Mouse (Mus musculus) embryo, embryonic 9.5 days (tissue): Measurements from ENCODE around the gene Rpl3.
A peak's percentile ranks its signal among the peaks of the same experiment; 100 is the strongest.

Source experiments
- DNase-seq: peaks from one replicate; pipeline ENCODE4 v3.0.0-alpha.2; 2017; ENCODE audit errors: extremely low spot score

Gene Rpl3

DNA sequence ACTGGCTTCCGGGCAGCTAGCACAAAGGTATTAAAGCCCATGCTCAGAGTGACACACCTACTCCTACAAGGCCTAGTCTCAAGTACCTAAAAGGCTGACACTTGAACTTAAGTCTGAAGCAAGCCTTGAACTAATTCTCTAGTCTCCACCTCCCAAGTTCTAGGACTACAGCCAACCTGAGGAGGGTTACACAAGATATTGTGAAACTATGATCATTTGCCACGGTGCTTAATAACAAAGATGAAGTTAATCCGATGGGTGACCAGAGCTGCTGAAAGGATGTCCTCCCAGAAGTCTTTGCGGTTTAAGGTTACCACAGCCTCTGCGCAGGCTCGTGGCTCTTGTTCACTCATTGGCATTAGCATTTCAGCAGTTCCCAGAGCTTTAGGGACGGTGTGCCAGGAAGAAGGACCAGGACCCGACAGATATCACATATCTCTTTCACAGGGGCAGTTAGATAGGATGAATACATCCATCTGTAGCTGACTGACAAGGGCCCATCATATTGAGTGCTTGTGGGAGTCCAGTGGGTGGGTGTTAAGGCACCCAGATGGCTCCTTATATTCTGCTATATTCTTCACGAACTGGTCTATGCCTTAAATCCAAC lies 4.2 kb downstream of the Rpl3 start:
- no peak for DNase-seq

DNA sequence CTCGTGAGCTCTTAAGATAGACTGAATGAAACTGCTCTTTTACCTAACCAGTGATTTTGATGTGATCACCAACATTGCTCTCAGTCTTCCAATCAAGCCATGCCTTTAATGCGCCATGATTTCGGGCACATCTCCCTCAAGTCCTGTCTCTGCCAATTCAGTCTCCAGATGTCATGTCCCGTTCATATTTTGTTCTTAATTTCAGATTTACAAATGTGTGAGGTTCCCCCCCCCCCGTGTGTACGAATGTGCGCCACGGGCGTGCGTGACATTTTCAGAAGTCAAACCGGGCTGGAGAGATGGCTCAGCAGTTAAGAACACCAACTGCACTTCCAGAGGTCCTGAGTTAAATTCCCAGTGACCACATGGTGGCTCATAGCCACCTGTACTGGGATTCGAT lies 7.9 kb downstream of the Rpl3 start:
- DNase-seq = no peak

DNA sequence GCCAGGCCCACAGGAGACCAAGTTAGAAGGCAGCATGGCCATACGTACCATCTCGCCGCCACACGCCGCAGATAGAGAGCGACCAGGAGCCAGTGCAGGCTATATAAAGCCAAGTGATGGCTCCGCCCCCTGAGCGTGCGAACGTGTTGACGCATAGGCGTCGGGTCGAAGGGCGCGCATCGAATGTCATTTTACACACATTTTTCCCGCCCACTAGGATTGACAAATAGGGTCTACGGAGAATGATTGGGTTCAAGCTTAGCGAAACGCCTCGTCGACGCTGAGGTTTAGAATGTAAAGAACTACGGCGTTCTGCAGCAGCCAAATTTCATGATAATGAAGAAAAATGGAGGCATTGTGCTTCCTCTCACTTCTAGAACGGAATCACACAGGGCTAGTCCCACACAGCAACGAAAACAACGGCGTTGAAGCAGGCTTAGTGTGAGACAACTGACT lies 8.4 kb downstream of the Rpl3 start:
- peak; percentile 100 for DNase-seq

DNA sequence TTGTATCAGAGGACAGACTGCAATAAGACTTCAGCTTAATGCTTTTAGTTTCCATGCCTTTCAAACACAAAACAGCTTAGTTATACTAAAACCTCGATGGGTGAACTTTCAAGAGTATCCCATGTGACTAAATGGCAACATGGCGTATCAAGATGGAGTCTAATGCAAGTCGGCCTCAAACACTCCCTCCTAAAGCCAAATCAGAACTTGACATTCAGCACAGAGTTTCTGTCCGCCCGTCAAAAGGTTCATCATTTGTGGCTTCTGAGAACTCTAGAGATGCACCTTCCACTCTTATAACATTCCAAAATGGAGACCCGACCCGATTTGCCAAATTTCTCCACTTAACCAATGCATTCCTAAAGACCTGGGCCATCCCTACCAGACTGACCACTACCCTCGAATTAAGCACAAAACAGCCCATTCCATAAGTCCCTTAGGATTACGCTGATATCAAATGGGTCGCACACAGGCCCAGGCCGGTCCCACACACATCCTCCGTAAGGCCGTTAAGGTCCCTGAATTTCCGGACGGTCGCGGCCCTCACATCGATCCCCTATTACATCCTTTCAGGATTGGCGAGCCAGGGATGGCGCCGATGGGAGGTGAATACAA lies 8.9 kb downstream of the Rpl3 start:
- no peak for DNase-seq

DNA sequence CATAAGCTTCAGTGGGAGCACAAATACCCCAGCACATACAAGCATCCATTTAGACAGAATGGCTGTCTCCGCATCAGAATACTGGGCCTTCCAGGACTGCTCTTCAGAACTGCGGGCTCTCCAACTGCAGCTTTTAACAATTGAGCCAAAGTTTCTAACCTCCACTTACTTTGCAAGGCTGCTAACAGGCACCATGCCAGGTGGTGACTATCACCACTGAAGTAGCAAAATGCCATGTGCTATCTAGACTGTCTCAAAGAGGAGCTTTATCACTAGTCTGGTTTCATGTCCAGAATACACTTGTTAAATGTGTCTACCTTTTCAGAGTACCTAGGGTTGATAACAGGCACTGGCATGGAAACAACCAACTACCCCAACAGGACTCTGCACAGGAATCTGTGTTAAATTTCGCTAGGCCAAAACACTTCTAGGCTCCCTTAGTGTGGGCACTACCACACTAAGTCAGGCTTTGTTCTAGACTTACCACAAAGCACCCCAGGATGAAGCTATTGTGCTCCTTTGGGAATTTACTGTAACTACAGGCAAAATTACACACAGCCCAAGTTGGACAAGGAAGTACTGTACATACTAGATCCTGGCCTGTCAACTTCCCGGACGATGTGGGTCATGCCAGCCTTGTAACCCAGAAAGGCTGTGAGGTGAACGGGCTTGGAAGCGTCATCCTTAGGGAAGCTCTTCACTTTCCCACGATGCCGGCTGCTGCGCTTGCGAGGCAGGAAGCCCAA lies 9.7 kb downstream of the Rpl3 start:
- DNase-seq = no peak

DNA sequence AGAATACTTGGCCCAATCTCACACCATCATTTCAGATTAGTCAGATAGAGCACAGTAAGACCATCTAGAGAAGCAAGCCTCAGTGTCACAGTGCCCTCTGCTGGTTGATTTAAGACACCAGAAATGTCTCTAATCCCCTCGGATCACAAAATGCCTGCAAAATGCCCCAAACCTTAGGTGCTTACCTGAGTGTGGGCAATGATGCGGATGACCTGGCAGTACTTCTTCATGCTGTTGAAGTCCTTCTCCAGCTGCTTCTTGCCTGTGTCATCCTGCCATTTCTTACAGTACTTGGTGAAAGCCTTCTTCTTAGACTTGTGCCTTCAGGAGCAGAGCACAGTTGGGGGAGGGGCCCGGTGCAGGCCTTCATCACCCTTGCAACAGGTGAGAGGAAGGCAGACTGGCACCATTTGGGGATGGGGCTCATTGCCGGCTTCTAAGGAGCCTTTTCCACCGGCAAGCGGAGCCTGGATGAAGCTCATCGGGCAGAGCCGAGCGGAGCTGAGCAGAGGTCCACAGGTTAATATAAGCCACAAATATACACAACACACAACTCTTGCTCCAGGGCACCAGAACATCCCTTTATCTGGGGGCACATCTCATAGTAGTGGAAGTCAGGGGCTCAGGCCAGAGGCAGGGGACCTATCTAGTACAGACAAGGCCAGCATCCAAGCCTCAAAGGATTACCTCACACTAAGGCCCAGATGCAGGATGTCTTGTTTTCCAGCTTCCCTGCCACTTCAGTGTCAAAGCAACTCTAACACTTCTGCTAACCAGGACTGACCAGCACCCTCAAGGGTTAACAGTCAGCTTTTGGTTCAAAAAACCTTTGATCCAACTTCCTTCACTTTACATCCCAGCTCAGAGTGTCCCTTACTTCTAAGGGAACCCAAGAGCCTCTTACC lies 10.7 kb downstream of the Rpl3 start:
- DNase-seq = peak; percentile 47

DNA sequence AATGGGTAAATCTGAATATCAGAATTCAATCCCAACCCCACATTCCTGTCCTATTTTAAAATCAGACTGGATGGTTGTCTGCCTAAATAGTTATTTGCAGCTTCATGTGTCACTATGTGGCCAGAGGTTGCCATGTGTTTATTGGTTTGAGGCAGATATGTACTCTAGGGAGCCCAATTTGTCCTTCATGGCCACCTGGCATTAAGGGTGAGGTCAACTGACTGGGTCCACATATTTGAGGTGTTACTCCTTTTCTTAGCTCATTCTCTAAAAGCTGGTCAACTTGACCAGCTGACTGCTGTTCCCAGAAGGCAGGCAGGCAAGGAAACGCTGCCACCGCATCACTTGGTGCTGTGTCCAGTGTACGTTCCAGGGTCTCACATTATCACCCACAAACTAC lies 11.7 kb downstream of the Rpl3 start:
- DNase-seq = no peak

DNA sequence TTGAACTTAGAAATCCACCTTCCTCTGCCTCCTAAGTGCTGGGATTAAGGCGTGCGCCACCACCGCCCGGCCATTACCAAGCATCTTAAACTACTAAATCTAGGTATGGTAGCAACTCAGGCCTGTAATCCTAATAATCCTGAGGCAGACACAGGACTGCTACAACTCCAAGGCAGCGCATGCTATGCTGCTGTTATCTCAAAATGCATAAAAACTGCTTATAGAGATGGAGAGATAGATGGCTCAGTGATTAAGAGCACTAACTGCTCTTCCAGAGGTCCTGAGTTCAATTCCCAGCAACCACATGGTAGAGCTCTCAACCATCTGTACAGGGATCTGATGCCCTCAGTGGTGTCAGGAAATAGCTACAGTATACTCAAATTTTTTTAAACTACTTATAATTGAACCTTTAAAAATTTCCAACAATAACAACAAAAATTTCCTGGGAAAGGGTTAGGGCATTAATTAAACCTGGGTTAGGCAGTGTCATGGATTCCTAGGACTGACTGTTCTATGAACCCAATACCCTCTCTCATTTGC lies 12.5 kb downstream of the Rpl3 start:
- no peak for DNase-seq

DNA sequence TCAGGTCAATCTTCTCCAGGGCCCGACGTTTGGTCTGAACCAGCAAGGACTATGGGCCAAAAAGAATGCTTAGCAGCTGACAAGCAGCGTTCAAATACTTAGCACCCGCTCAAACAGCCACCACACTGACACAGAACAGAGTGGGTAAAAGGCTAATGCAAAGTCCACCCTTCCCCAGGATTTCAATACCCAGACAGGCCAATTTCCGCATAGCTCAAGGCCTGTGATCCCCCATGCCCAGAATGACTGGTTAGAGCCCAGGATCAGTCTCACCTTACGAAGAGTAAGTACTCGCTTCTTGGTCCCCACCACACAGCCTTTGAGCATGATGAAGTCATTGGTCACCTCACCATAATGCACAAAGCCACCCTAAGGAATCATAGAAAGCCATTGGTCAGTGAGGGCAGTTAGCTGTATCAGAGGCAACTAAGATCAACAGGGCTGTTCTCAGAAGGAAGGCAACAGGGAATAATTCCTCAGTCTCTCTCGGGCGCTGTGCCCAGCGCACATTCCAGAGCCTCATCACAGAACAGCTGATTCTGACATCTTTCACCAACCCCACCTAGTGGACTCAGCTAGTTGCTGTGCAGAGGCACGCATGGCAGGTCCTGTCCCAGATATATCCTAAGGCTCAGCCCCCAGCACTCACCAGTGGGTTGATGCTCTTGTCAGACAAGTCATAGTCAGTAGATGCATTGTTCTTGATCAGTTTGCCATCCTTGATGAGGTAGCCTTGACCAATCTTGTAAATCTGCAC lies 13.4 kb downstream of the Rpl3 start:
- DNase-seq = no peak

DNA sequence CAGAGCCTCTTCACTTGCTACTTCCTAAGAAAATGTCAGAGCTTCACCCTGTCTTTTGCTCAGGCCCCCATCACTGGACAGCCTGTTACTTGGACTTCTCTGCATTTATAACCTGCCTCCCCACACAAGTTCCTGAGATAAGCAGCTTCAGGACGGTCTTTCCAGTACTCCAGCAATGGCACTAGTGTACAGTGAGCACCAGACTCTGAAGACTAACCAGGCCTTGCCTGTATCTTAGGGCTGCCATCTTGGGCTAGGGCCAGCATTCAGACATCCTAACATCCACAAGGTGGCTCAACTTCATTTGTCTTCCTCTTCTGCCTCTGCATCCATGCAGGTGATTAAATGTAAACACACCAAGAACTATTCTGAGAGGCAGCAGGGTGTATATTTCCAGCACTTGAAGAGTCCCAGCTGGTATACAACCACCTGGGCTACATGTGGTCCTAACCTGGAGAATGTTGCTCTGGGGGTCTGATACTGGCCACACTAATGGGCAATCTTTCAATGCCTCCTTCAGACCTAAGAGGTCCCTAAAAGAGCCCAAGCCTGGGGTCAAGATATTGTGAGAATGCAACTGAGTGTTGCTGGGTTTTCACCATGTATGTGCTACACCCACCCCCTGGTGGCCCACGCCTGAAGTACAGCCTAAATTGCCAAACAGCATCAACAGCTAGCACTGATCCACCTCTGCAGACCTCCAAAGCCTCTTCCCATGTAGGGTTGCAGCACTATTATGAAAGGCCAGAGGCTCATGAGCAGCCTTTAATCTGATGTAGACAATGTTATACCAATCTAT lies 15.1 kb downstream of the Rpl3 start:
- DNase-seq = peak; percentile 89

DNA sequence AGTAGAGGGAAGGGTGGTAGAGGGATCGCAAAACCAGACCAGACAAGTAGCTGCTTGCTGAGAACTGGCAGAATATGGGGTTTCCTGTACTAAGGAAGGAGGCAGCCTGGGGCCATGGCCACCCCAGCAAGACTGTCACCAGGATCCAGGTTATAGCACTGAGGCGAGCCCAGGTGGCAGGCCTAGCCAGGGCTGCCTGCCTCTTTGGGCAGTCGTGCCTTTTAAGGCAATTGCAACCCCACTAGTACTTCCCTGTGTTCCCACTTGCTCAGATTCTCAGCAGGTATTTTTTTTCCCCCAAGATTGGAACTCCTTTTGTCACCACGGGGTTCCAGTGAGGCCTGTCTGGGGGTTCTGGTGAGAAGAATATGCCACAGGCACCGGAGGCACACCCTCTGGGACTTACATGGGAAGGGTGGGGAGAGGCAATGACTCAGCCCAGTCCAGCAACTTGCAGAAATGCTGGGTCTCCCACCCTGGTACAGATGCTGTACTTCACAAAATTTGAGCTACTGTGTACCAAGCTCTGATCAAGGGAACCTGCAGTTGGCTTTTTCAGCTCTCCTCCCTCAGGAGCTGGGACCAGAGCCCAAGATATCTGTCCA lies 15.8 kb downstream of the Rpl3 start:
- DNase-seq = no peak

DNA sequence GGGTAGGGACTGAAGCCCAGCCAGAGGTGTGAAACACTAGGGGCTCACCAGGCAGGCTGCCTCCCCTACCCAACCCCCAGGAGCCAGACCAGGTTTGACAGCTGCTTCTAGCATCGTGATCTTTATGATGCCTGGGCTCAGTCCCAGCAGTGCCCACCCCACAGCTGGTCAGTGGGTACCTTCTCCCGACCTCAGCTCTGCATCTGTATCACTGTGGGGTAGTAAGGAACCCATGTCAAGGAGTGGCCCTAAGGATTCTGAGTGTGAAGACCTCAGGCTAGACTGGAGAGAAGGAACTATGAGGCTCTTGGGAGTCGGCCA lies 16.3 kb downstream of the Rpl3 start:
- DNase-seq = no peak

DNA sequence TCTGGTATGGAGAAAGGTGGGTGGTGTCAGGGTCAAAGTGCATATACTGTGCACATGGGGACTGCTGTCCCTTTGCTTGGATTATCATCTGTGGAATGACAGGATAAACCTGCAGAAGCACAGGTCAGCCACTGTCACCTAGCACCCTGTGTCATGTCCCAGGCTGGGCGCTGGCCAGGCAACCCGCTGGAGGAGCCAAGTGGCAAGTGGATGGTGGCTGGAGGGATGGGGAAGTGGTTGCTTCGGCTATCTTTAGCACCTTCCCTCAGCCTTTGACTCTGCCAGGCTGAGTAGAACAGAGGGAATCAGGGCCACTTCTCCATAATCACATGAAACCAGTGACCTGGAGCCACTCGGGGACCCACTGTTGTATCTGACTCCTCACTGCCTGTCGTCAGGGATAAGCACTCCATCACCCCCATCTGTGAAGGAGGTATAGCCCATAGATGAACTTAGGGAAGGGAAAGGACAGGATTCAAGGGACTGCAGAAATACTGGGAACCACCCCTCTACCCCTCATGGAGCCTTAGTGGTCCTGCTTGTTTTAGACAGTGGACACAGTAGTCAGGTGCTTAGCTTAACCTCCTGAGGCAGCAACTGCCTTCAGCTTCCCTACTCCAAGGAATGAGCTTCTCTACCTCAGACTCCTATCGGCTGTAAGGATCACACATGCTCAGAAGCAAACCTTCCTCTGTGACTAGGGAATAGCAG lies 16.9 kb downstream of the Rpl3 start:
- DNase-seq = no peak

DNA sequence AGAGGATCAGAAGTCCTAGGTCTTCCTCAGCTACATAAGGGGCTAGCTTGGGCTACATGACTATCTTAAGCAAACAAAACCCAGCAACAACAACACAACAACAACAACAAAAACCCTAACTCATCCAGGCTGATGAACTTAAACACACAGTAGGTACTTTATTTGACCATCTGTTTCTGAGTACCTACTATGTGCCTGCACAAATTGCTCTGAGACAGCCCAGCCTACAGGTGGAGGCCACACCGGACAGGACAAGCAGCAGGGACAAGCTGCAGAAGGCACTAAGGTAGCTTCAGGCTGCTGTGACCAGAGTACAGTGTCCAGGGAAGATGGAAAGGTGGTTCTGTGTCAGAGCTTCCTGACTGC lies 18.4 kb downstream of the Rpl3 start:
- no peak for DNase-seq

DNA sequence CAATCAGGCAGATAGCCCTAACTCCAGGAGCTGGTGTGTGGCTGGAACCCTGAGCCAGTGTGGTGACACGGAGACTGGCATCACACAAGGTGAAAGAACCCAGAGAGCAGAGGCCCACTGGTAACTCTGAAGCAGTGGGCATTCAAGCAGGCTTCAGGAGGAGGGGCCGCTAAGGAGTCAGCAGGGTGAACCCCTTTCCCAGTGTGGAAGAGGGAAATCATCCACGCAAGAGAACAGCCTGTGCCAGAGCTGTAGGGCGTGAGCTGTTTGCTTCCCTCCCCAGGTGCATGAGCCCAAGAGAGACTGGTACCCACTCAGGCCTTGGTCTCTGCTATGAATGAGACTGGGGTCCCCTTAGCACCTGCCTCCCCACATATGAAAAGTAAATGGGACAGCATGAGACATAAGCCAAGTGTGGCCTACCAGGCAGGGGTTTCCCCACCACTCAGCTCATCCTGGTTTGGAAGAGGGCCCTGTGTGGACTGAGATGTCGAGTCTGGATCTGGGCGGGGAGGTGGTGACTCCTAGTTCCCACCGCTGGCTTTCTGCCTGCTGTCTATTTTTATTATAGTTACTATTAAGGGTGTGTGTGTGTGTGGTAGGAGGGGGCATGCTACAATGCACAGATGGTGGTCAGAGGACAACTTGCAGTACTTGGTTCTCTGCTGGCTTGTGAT lies 19.0 kb downstream of the Rpl3 start:
- no peak for DNase-seq

DNA sequence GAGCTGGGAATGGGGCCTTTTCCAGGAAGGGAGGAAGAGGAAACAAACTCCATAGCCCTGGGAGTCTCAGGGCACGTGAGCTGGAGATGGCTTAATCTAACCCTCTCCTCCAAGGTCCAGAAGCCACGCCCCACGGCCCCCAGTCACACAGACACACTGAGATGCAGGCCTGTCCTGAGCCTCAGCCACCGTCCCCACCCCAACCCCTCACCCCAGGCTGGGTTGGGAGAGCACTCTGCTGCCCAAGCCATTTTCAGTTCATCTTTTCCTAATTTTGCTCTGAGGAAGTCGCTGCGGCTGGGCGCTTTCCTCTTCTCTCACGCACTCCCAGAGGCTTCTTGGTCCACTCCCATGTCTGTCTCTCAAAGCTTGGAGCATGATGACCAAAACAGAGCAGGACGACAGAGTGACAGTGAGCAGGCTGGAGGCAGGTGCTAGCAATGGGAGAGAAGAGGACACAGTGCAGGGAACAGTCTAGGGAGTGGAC lies 19.7 kb downstream of the Rpl3 start:
- DNase-seq = no peak

DNA sequence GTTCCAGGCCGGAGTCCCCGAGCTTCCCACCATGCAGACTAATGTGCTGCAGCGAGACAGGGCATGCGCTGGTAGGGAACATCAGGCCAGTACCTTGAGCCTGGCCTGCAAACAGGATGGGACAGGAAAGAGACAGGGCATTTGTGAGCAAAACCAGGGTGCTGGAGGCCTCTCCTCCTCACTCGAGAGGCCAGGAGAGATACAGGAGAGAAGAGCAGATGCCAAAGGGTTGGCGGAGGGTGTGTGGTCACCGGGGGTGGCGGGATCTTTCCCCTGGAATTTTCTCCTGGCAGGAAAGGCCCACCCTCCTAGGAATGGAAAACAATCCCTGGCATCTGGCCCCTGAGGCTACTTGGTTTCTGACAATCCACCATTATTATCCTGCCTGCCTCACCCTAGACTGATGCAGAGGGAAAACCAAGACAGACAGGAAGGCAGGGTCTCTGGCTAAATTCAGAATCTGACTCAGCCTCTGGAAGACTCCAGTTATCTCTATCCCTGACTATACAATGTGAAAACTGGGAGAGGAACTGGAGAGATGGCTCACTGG lies 21.5 kb downstream of the Rpl3 start:
- DNase-seq = no peak

DNA sequence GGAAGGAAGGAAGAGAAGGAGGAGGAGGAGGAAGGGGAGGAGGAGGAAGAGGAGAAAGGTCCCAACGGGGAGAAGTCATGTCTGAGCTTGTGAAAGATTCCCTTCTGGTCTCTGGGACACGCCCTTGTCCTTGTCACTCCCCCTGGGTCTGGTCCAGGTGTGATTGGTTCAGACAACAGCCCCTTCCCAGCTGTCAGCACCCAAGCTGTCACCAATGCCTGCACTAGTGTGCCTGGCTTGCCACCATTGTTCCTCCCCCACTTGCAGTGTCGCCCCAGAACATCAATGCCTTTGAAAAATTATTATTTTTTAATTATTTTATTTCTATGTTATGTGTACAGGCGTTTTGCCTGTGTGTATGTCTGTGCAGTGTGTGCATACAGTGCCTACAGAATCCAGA lies 22.5 kb downstream of the Rpl3 start:
- DNase-seq = no peak
